Mouse (Mus musculus): ENCODE measurements at regions not wholly inside any gene's neighbourhood (a gene's known extent, or its start where the extent isn't known, plus 50 kb on each side); places are given as distances from the start of the nearest gene placed in this dataset.

GRCm38 (mm10) chr3:52840160-52840953, 176.7 kb downstream of the Cog6 start:
- Histone ChIP-seq H3K4me1 (ENCODE audit: control insufficient read depth, insufficient read depth, low read length) (no peaks in the 10 kb centered on the region), H3K4me3 (replicated peaks; ENCODE audit: insufficient read depth, low read depth, low read length) (no peak overlapping the region), H3K27ac (ENCODE audit: insufficient read depth, low read length) (no peak overlapping the region), H3K27me3 (ENCODE audit: control insufficient read depth, insufficient read depth, low read length) (no peaks in the 10 kb centered on the region; the same call in 1 of the 2 replicates)
- no peak for DNase-seq
- TF ChIP-seq POLR2A (IDR thresholded peaks at IDR 0.05; ENCODE audit: borderline replicate concordance, insufficient read depth, low read length) = no peak
- no peak for TF ChIP-seq CTCF (IDR thresholded peaks at IDR 0.05; ENCODE audit: borderline replicate concordance, insufficient read depth, low read depth, low read length)
- 72% methylated on average over 12 of the region's 12 CpGs for WGBS

DNA sequence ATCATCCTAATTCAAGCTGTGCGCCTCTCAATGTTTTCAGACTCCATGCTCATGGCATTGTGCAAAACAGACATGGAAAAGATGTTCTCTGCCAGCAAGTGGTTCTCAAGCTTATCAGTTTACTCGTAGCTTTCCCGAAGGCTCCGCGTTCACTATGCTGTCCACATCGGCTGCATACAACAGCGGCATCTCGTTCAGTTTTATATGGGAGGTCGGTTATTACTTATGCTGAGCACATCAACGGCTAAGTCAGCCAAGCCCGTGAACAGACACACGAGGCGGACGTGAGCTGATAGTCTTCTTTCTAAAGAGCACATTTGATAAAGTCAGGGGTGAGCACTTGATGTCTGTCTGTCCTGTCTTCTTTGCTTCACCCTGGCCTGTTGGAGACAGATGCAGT, 179.0 kb downstream of the Cog6 start:
- DNase-seq = no peak
- no peak overlapping the region for H3K4me3 ChIP-seq (replicated peaks; ENCODE audit: insufficient read depth, low read depth, low read length)
- no peak overlapping the region for H3K27ac ChIP-seq (ENCODE audit: insufficient read depth, low read length)
- WGBS = 34% methylated on average over 14 of the region's 14 CpGs
- no peaks in the 10 kb centered on the region; the same call in 1 of the 2 replicates for H3K27me3 ChIP-seq (ENCODE audit: control insufficient read depth, insufficient read depth, low read length)
- no peak for TF ChIP-seq POLR2A (IDR thresholded peaks at IDR 0.05; ENCODE audit: borderline replicate concordance, insufficient read depth, low read length)
- no peak for TF ChIP-seq CTCF (IDR thresholded peaks at IDR 0.05; ENCODE audit: borderline replicate concordance, insufficient read depth, low read depth, low read length)
- H3K4me1 ChIP-seq (ENCODE audit: control insufficient read depth, insufficient read depth, low read length) = no peaks in the 10 kb centered on the region

GRCm38 (mm10) chr3:52837527-52837926, 179.5 kb downstream of the Cog6 start:
- DNase-seq = no peak
- H3K27ac ChIP-seq (ENCODE audit: insufficient read depth, low read length) = no peak overlapping the region
- no peaks in the 10 kb centered on the region; the same call in 1 of the 2 replicates for H3K27me3 ChIP-seq (ENCODE audit: control insufficient read depth, insufficient read depth, low read length)
- H3K4me1 ChIP-seq (ENCODE audit: control insufficient read depth, insufficient read depth, low read length) = no peaks in the 10 kb centered on the region
- no peak overlapping the region for H3K4me3 ChIP-seq (replicated peaks; ENCODE audit: insufficient read depth, low read depth, low read length)
- 53% methylated on average over 4 of the region's 4 CpGs for WGBS
- TF ChIP-seq POLR2A (IDR thresholded peaks at IDR 0.05; ENCODE audit: borderline replicate concordance, insufficient read depth, low read length) = no peak
- no peak for TF ChIP-seq CTCF (IDR thresholded peaks at IDR 0.05; ENCODE audit: borderline replicate concordance, insufficient read depth, low read depth, low read length)

DNA sequence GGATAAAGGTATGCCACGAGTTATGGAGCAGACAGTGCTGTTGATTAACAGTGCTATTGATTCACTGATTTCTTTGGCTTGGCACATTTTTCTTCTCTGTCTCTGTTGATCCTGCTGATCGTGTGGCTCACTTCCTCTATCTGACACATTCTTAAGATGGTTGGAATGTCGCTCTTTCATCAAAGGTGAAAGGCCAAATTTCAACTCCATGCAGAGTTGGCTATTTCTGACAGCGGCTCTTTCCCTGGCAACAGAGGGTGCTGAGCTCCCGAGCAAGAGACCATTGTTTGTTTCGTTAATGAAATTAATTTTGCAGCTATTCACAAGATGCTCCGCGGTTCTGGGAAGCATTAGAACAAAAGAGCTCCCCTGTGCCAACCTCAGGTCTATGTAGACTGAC, 180.3 kb downstream of the Cog6 start:
- Histone ChIP-seq H3K27me3 (ENCODE audit: control insufficient read depth, insufficient read depth, low read length) (no peaks in the 10 kb centered on the region; the same call in 1 of the 2 replicates), H3K4me3 (replicated peaks; ENCODE audit: insufficient read depth, low read depth, low read length) (no peak overlapping the region), H3K27ac (ENCODE audit: insufficient read depth, low read length) (no peak overlapping the region), H3K4me1 (ENCODE audit: control insufficient read depth, insufficient read depth, low read length) (no peaks in the 10 kb centered on the region)
- WGBS = 32% methylated on average over 8 of the region's 8 CpGs
- no peak for DNase-seq
- TF ChIP-seq POLR2A (IDR thresholded peaks at IDR 0.05; ENCODE audit: borderline replicate concordance, insufficient read depth, low read length) (no peak), CTCF (IDR thresholded peaks at IDR 0.05; ENCODE audit: borderline replicate concordance, insufficient read depth, low read depth, low read length) (no peak)

- DNase-seq = no peak
- Histone ChIP-seq H3K27me3 (ENCODE audit: control insufficient read depth, insufficient read depth, low read length) (no peaks in the 10 kb centered on the region; the same call in 1 of the 2 replicates), H3K4me1 (ENCODE audit: control insufficient read depth, insufficient read depth, low read length) (no peaks in the 10 kb centered on the region), H3K4me3 (replicated peaks; ENCODE audit: insufficient read depth, low read depth, low read length) (no peak overlapping the region), H3K27ac (ENCODE audit: insufficient read depth, low read length) (no peak overlapping the region)
- TF ChIP-seq CTCF (IDR thresholded peaks at IDR 0.05; ENCODE audit: borderline replicate concordance, insufficient read depth, low read depth, low read length) (no peak), POLR2A (IDR thresholded peaks at IDR 0.05; ENCODE audit: borderline replicate concordance, insufficient read depth, low read length) (no peak)
- 78% methylated on average over 5 of the region's 5 CpGs for WGBS
Observed at GRCm38 (mm10) chr3:52832421-52832820, 184.6 kb downstream of the Cog6 start.

- WGBS = 96% methylated on average over 1 of the region's 1 CpGs
- TF ChIP-seq CTCF (IDR thresholded peaks at IDR 0.05; ENCODE audit: borderline replicate concordance, insufficient read depth, low read depth, low read length) (no peak), POLR2A (IDR thresholded peaks at IDR 0.05; ENCODE audit: borderline replicate concordance, insufficient read depth, low read length) (no peak)
- Histone ChIP-seq H3K4me1 (ENCODE audit: control insufficient read depth, insufficient read depth, low read length) (no peaks in the 10 kb centered on the region), H3K4me3 (replicated peaks; ENCODE audit: insufficient read depth, low read depth, low read length) (no peak overlapping the region), H3K27ac (ENCODE audit: insufficient read depth, low read length) (no peak overlapping the region), H3K27me3 (ENCODE audit: control insufficient read depth, insufficient read depth, low read length) (no peaks in the 10 kb centered on the region; the same call in 1 of the 2 replicates)
- DNase-seq = no peak
Observed at GRCm38 (mm10) chr3:52831986-52832385, 185.1 kb downstream of the Cog6 start.

DNA sequence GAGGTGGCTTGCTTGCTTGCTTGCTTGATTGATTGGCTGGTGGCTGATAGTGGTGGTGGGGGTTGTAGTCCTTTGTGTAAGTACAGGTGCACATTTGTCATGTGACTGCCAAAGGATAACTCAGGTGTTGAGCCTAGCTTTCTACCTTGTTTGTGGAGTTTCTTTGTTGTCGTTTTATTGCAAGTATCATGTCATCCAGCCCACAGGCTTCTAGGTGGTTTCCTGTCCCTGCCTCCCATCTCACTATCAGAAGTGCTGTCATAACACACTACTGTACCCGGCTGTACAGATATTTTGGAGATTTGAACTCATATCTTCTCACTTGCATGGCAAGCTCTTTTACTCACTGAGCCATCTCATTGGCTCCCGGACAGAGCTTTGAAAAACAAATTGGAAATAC, 186.9 kb downstream of the Cog6 start:
- Histone ChIP-seq H3K27ac (ENCODE audit: insufficient read depth, low read length) (no peak overlapping the region), H3K4me3 (replicated peaks; ENCODE audit: insufficient read depth, low read depth, low read length) (no peak overlapping the region), H3K4me1 (ENCODE audit: control insufficient read depth, insufficient read depth, low read length) (no peaks in the 10 kb centered on the region), H3K27me3 (ENCODE audit: control insufficient read depth, insufficient read depth, low read length) (no peaks in the 10 kb centered on the region)
- DNase-seq = no peak
- no peak for TF ChIP-seq POLR2A (IDR thresholded peaks at IDR 0.05; ENCODE audit: borderline replicate concordance, insufficient read depth, low read length)
- no peak for TF ChIP-seq CTCF (IDR thresholded peaks at IDR 0.05; ENCODE audit: borderline replicate concordance, insufficient read depth, low read depth, low read length)
- 87% methylated on average over 3 of the region's 3 CpGs for WGBS

DNA sequence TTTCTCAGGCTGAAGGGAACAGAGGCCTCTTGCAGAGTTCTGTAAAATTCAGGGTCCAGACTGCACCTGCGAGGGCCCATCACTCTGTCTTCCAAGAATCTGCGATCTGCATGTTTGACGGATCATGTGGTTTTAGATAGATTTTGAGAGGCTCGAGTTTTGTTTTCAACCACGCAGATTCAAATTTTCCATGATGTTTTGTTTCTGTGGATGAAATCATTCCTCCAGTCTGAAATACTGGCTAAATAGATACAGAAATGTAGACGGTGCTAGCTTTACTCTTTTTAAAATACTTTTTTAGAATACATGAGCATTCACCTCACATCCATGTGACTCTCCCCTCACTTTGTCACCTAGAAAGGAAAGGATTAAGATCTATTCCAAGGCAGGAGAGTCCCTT, 188.0 kb downstream of the Cog6 start:
- Histone ChIP-seq H3K27me3 (ENCODE audit: control insufficient read depth, insufficient read depth, low read length) (no peaks in the 10 kb centered on the region), H3K4me1 (ENCODE audit: control insufficient read depth, insufficient read depth, low read length) (no peaks in the 10 kb centered on the region), H3K27ac (ENCODE audit: insufficient read depth, low read length) (no peak overlapping the region), H3K4me3 (replicated peaks; ENCODE audit: insufficient read depth, low read depth, low read length) (no peak overlapping the region)
- WGBS = 93% methylated on average over 6 of the region's 6 CpGs
- DNase-seq = no peak
- TF ChIP-seq CTCF (IDR thresholded peaks at IDR 0.05; ENCODE audit: borderline replicate concordance, insufficient read depth, low read depth, low read length) = no peak
- no peak for TF ChIP-seq POLR2A (IDR thresholded peaks at IDR 0.05; ENCODE audit: borderline replicate concordance, insufficient read depth, low read length)

Data from cerebellum, adult 2 months (tissue).